Mouse (Mus musculus) heart, adult 18-20 months (tissue): ENCODE measurements around the gene Irs2. TPM values are rescaled to one million over a fixed set of nuclear protein-coding genes. Genes with fewer than 3 reads are reported as not detected.

ENCODE experiments used
- DNase-seq, 2 experiments: peaks; one replicate each; pipeline ENCODE4 v3.0.0; 2021 to 2022; ENCODE audit warnings: mixed read lengths in 1 of 2
- total RNA-seq, 2 experiments: library from RNA; stranded (reverse); gene quantifications; 2 replicates each; pipeline ENCODE4 v1.2.3; 2021

Gene Irs2
- total RNA-seq, 2 experiments from 2014 or later: 17.8 to 18.5 TPM

DNA sequence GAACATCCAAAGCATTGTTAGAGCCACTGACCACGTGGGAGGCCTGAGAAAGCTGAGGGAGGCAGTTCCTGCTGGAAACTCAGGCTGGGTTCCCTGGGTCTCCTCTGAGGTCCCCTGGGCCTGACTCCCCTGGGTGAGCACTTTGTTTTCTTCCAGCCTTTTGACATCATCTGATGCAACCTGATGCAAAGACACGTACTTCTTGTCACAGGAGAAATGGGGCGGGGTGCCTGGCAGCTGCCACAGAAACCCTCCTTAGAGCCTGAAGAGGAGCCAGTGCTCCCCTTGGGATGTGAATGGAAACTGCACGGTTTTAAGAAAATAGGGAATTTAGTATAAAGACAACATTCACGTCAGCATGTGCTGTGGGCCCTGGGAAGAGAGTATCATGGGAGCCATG, 55.6 kb downstream of the Irs2 start:
- DNase-seq: no peak

GRCm38 (mm10) chr8:10952235-10952634, 56.0 kb downstream of the Irs2 start:
- DNase-seq: no peak

- no peak for DNase-seq
Measured at GRCm38 (mm10) chr8:10951567-10951966, 56.7 kb downstream of the Irs2 start.

GRCm38 (mm10) chr8:10945939-10946740, 62.1 kb downstream of the Irs2 start:
- peak; percentile 96 to 99 for DNase-seq

DNA sequence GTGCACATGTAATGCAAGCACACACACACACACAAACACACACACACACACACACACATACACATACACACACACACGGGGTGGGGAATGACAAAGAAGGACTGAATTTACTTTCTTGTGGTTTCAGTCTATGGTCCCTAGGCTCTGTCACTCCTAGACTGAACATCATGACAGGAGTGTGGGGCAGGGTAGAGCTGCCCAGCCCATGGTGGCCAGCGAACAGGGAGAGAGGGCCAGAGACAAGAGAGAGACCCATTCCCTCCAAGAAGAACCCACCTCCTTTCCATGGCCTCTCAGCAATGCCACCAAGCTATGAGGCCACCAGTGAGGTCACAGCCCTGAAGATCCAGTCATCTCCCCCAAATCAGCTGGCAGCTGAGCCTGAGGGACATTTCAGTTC, 62.8 kb downstream of the Irs2 start:
- DNase-seq: no peak

DNA sequence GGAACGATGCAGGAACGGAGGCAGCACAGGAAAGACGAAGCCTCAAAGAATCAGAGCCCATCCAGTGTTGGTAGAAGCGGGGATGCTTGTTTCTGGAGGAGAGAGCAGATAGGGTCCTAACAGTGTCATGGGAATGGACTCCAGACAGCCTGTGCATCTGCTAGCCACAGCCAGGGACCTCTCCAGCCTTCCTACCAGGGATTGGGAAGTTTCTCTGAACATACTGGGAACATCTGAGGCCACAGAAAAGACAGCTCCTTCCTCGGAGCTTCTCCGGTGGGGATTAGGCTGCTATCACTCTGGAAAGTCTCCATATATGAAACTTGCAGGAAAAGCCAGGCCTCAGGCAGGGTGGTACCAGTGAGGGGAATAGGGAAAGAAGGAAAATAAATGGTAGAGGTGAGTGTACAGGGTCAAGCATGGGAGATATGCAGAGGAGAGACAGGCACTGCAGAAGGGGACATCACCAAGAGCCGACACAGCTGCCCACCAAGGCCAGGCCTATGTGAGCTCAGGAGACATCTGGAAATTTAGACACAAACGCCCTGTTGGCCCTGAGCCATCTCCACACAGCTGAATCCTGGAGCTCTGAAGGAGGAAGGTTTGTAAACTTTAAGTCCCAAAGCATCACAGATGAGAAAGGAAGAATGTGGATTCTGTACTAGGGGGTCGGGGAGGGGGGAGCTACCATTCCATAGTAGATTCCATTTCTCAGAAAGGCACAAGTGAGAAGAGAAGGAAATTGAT, 64.8 kb downstream of the Irs2 start:
- DNase-seq: peak in 1 of 2 experiments; percentile 44

DNA sequence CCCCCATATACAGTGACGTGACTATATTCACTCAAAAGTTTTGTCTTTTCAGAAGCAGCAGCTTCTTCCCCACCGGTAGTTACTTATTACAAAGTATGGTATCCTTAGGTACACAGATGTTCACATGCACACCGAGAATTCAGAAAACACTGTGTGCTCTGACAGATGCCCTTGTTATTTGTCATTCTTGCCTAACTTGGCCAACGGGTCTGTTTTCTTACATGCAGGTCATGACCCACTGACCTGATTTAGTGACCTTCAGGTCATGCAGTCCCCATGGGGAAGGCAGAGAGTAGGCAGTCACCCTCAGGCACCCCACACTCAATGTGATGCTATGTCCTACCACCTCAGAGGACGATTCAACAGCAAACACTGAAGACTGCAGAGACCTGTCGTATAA, 68.4 kb downstream of the Irs2 start:
- DNase-seq: no peak

DNA sequence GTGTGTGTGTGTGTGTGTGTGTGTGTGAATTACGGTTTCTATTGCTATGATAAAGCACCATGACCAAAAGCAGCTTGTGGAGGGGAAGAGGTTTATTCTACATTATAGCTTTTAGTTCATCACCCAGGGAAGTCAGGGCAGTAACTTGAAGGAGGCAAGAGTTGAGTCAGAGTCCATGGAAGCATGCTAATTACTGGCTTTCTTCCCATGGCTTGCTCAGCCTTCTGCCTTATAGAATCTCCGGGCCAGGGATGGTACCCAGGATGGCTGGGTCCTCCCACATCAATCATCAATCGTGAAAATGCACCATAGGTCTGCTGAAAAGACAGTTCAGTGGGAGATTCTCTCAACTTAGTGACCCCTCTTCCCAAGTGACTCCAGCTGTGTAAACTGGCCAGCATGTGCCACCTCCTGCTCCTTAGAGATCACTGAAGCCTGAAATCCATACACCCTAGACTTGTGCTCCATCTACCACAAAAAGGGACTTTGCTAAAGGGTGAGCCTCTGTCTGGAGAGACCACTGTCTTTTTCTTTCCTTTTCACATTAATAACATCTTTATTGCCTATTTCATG, 69.0 kb downstream of the Irs2 start:
- DNase-seq: no peak

DNA sequence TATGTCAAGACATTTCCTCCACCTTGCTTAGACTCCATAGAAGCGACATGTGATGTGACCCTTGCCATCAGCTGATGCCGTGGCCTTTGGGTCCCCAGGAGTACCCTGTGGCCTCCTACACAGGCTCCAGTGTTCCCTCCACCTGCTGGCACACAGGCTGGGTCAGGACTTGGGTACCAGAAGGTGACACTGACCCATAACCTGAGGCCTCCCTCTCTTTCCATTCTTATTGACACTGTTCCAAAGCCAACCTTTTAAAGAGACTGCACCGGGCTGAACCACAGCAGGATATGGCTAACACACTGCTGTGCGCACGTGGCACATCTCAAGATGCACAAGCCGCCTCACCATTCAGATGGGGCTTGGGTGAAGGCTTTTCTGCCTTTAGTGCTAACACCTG, 70.0 kb downstream of the Irs2 start:
- DNase-seq: no peak

DNA sequence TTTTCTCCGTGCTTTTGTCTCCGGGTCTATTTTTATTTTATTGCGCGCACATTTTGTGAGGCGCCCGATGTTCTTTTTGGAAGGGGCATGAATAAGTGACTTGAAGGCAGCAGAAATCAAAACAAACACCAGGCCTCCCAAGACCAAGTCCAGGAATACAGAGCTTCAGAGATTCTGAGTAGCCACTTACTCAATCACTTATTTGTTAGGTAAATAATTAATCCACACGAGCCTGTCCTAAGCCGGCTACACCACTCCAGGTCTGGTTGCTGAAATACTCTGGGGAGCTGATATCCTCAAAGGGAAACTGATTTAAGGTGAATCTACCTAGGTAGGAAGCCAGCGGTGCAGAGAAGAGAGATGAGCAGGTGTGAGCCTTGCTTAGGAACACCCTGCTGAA, 71.6 kb downstream of the Irs2 start:
- DNase-seq: no peak

- DNase-seq: no peak
Measured at GRCm38 (mm10) chr8:10935231-10935630, 73.0 kb downstream of the Irs2 start.
